Mouse (Mus musculus): ENCODE data around the gene Rps15a. TPM values are rescaled to one million over a fixed set of nuclear protein-coding genes. Genes with fewer than 3 reads are reported as not detected.

The Rps15a gene
- polyA plus RNA-seq, 1 experiment from 2014 or later = 911 TPM

- 84% methylated on average over 6 of the region's 6 CpGs for WGBS
- Histone ChIP-seq H3K27ac (no peak overlapping the region), H3K4me3 (no peak overlapping the region), H3K4me2 (no peak overlapping the region), H3K27me3 (no peaks in the 10 kb centered on the region), H3K4me1 (no peaks in the 10 kb centered on the region), H3K9ac (no peak overlapping the region), H3K36me3 (no peaks in the 10 kb centered on the region), H3K9me3 (peaks cover 11% of the 10 kb centered on the region)
- ATAC-seq (ENCODE audit: insufficient number of reproducible peaks, insufficient read depth, low FRiP score, low TSS enrichment, low read depth) = no peak
Measured at GRCm38 (mm10) chr7:118056300-118056699, 59.7 kb downstream of the Rps15a start.

Other genes starting within 250 kb of the Rps15a start
- 525 and 530 TPM in 2 replicates for gene Arl6ip1, start 13.5 kb upstream of the Rps15a start, polyA plus RNA-seq (2015; fragmentation: Nextera tagmentation; extraction: Ambion mirVana)
- gene Smg1, start 127.5 kb upstream of the Rps15a start, polyA plus RNA-seq (2015; fragmentation: Nextera tagmentation; extraction: Ambion mirVana) = 23.6 and 25.1 TPM in 2 replicates